In genomic region chr1:86698721-86699120, GRCm38 (mm10) we compare ENCODE assay signal across 13 mouse cellular contexts. TPM values are rescaled to one million over a fixed set of nuclear protein-coding genes. Genes with fewer than 3 reads are reported as not detected.
DNase-seq lines count a peak whose midpoint lies in the region; ATAC-seq and TF ChIP-seq lines count a peak whose summit lies in the region.
"Had no signal": no experiment of that assay in that cellular context is flagged by ENCODE, and none has a peak within 500 bp of the region (broad histone marks: within the 10 kb centered on the region; RNA-seq: fewer than 3 reads in every experiment).

No protein-coding gene starts in this region.

- no peaks in the 10 kb centered on the region for H3K36me3 ChIP-seq in intestine, postnatal 0 days (ENCODE audit: control insufficient read depth, insufficient read depth)
- no peaks in the 10 kb centered on the region for H3K36me3 ChIP-seq in intestine, embryonic 16.5 days (ENCODE audit: control insufficient read depth, insufficient read depth, low read length)
- H3K36me3 ChIP-seq: heart, embryonic 12.5 days; intestine, embryonic 15.5 days; limb, embryonic 12.5 days had no signal

- H3K4me1 ChIP-seq in intestine, postnatal 0 days (replicated peaks; ENCODE audit: control insufficient read depth, insufficient read depth, low read length), result peaks cover 4% of the 10 kb centered on the region
- peaks cover 5% of the 10 kb centered on the region; the same call in 1 of the 2 replicates for H3K4me1 ChIP-seq in intestine, embryonic 16.5 days (ENCODE audit: control insufficient read depth, insufficient read depth, low read length)

- intact Hi-C loops in heart, postnatal 25 days (cut with DNase I), result no loop called here

- 52% methylated on average over 2 of the region's 2 CpGs for WGBS in intestine, postnatal 0 days
- WGBS in intestine, embryonic 16.5 days, result 40% methylated on average over 2 of the region's 2 CpGs

- no peak overlapping the region for H3K27ac ChIP-seq in intestine, postnatal 0 days (ENCODE audit: low read depth, low read length)
- no peak overlapping the region for H3K27ac ChIP-seq in intestine, embryonic 16.5 days (ENCODE audit: low read length)
- H3K27ac ChIP-seq: intestine, embryonic 15.5 days; limb, embryonic 12.5 days had no signal

- no peak overlapping the region for H3K9ac ChIP-seq in intestine, postnatal 0 days (ENCODE audit: low read depth, low read length)
- H3K9ac ChIP-seq in intestine, embryonic 16.5 days (ENCODE audit: low read depth, low read length), result no peak overlapping the region
- H3K9ac ChIP-seq: heart, embryonic 12.5 days; intestine, embryonic 15.5 days; limb, embryonic 12.5 days had no signal

- peak; percentile 59 for TF ChIP-seq CTCF in intestine, postnatal 0 days (IDR thresholded peaks at IDR 0.05; ENCODE audit: low read depth)

- H3K9me3 ChIP-seq in intestine, postnatal 0 days (ENCODE audit: control insufficient read depth), result no peaks in the 10 kb centered on the region
- H3K9me3 ChIP-seq in intestine, embryonic 16.5 days (ENCODE audit: control insufficient read depth, low read length), result no peaks in the 10 kb centered on the region
- H3K9me3 ChIP-seq: heart, embryonic 12.5 days; intestine, embryonic 15.5 days; limb, embryonic 12.5 days had no signal

- no peak overlapping the region for H3K4me2 ChIP-seq in intestine, postnatal 0 days (replicated peaks; ENCODE audit: low read depth)
- no peak overlapping the region for H3K4me2 ChIP-seq in intestine, embryonic 16.5 days (ENCODE audit: low read depth, low read length)
- H3K4me2 ChIP-seq: heart, embryonic 12.5 days; intestine, embryonic 15.5 days; limb, embryonic 12.5 days had no signal

- no peak overlapping the region for H3K4me3 ChIP-seq in intestine, postnatal 0 days (ENCODE audit: low read depth, low read length)
- H3K4me3 ChIP-seq in intestine, embryonic 16.5 days (ENCODE audit: low read length), result no peak overlapping the region
- H3K4me3 ChIP-seq: heart, embryonic 12.5 days; intestine, embryonic 15.5 days; limb, embryonic 12.5 days had no signal

- DNase-seq in urinary bladder, postnatal 36 days (ENCODE audit: low spot score in 2 of 2), result peak; percentile 21 to 35
- DNase-seq in urinary bladder, postnatal 4 days (ENCODE audit: low spot score in 2 of 2), result no peak
- DNase-seq in induced T-regulatory cell, adult 2 months (ENCODE audit: low read depth), result peak; percentile 36
- DNase-seq in layer of hippocampus, adult 9-10 months (ENCODE audit: low spot score), result no peak
- no peak for DNase-seq in heart, postnatal 25 days (ENCODE audit: low spot score)
- no peak for DNase-seq in gastrocnemius, postnatal 25 days
- DNase-seq: cerebellum, adult 9-11 months; midbrain, embryonic 14.5 days had no signal

- no peaks in the 10 kb centered on the region for H3K27me3 ChIP-seq in intestine, postnatal 0 days (replicated peaks; ENCODE audit: control insufficient read depth, insufficient read depth, low read length)
- no peaks in the 10 kb centered on the region; the same call in 1 of the 2 replicates for H3K27me3 ChIP-seq in intestine, embryonic 16.5 days (replicated peaks; ENCODE audit: control insufficient read depth, insufficient read depth, low read length)
- H3K27me3 ChIP-seq: heart, embryonic 12.5 days; intestine, embryonic 15.5 days; limb, embryonic 12.5 days had no signal

- no peak for ATAC-seq in intestine, postnatal 0 days
- ATAC-seq in intestine, embryonic 16.5 days, result no peak
- ATAC-seq: intestine, embryonic 15.5 days had no signal

RNA-seq across cellular contexts. Expression of gene Dis3l2, which starts 4.9 kb away (rescaled TPM):
- 11.7 and 12.5 TPM in 2 replicates for polyA plus RNA-seq in intestine, postnatal 0 days (2015; fragmentation: Nextera tagmentation; extraction: Ambion mirVana)
- polyA plus RNA-seq in intestine, embryonic 16.5 days (2015; fragmentation: Nextera tagmentation; extraction: Ambion mirVana), result 19.0 and 19.1 TPM in 2 replicates
- total RNA-seq in heart, postnatal 25 days (2021), result 10 to 100 TPM; 10.7 to 11.0 TPM
- total RNA-seq in gastrocnemius, postnatal 25 days (2021), result 1 to 10 TPM; 9.6 to 9.8 TPM

RNA-seq across cellular contexts. Expression of gene Nppc, which starts 28.4 kb away (rescaled TPM):
- 0.30 and 0.38 TPM in 2 replicates for polyA plus RNA-seq in intestine, postnatal 0 days (2015; fragmentation: Nextera tagmentation; extraction: Ambion mirVana)
- polyA plus RNA-seq in intestine, embryonic 16.5 days (2015; fragmentation: Nextera tagmentation; extraction: Ambion mirVana), result 0.34 and 0.72 TPM in 2 replicates
- under 1 TPM; 0.42 to 0.49 TPM for total RNA-seq in heart, postnatal 25 days (2021)
- 1 to 10 TPM in 1 of 2 experiments, under 1 TPM in 1; 0.96 to 1.1 TPM for total RNA-seq in gastrocnemius, postnatal 25 days (2021)

Comparison
In these comparisons a context has a peak if more than half of its experiments do, and no peak if none do; other contexts are left out.
1. DNase-seq: peak in urinary bladder, postnatal 36 days (2 of 2) and induced T-regulatory cell, adult 2 months (single experiment); none in urinary bladder, postnatal 4 days (0 of 2), layer of hippocampus, adult 9-10 months (single experiment), heart, postnatal 25 days (single experiment) and gastrocnemius, postnatal 25 days (single experiment).